Mouse (Mus musculus) hindbrain, embryonic 16.5 days (tissue): ENCODE results near the gene Pde6d. TPM values are rescaled to one million over a fixed set of nuclear protein-coding genes. Genes with fewer than 3 reads are reported as not detected.
A peak's percentile ranks its signal among the peaks of the same experiment; 100 is the strongest.

ENCODE experiments used
- ATAC-seq: fragments of 200-750 bp; cut with Nextera tagmentation; 2 replicates; pipeline ENCODE4 v1.8.0; 2017; ENCODE audit warnings: moderate TSS enrichment, moderate library complexity
- H3K27ac ChIP-seq: fragments of 300-500 bp; sonication (generic); 2 replicates; pipeline ENCODE4 v1.5.1; 2014; ENCODE audit warnings: low read depth, mild to moderate bottlenecking, control low read depth, low read length, moderate library complexity
- H3K27me3 ChIP-seq: fragments of 300-500 bp; sonication (generic); replicated peaks from 2 replicates; pipeline ENCODE4 v1.6.1; 2014; ENCODE audit warnings: low read length; ENCODE audit not compliant: control insufficient read depth, insufficient read depth
- H3K36me3 ChIP-seq: fragments of 300-500 bp; sonication (generic); 2 replicates; pipeline ENCODE4 v1.6.1; 2014; ENCODE audit warnings: mild to moderate bottlenecking, low read length, moderate library complexity, mixed read lengths; ENCODE audit not compliant: control insufficient read depth, insufficient read depth
- H3K4me1 ChIP-seq: fragments of 300-500 bp; sonication (generic); 2 replicates; pipeline ENCODE4 v1.6.1; 2014; ENCODE audit warnings: low read depth, low read length; ENCODE audit not compliant: control insufficient read depth, insufficient read depth
- H3K4me2 ChIP-seq: fragments of 300-500 bp; sonication (generic); 2 replicates; pipeline ENCODE4 v1.6.1; 2014; ENCODE audit warnings: mild to moderate bottlenecking, low read length, control low read depth, moderate library complexity
- H3K4me3 ChIP-seq: fragments of 300-500 bp; sonication (generic); 2 replicates; pipeline ENCODE4 v1.5.1; 2014; ENCODE audit warnings: mild to moderate bottlenecking, low read length, control low read depth, moderate library complexity
- H3K9ac ChIP-seq: fragments of 300-500 bp; sonication (generic); 2 replicates; pipeline ENCODE4 v1.6.1; 2014; ENCODE audit warnings: low read depth, mild to moderate bottlenecking, control low read depth, low read length, moderate library complexity
- H3K9me3 ChIP-seq: fragments of 300-500 bp; sonication (generic); 2 replicates; pipeline ENCODE4 v1.6.1; 2014; ENCODE audit warnings: mild to moderate bottlenecking, low read length, moderate library complexity; ENCODE audit not compliant: control insufficient read depth
- WGBS: fragments of 180-500 bp; shearing (Covaris S2); extraction: QIAGEN DNeasy Blood & Tissue Kit; methylation state at CpG from one replicate; pipeline ENCODE4 v1.1.7; 2014; 5-methylcytosine and 5-hydroxymethylcytosine counted together
- polyA plus RNA-seq: library from polyadenylated mRNA; unstranded; fragments of >200 nt; fragmentation: Nextera tagmentation; extraction: Ambion mirVana; gene quantifications from 2 replicates; pipeline ENCODE4 v1.2.1, GENCODE M21; 2015

Gene Pde6d
- polyA plus RNA-seq, 1 experiment from 2014 or later = 113 TPM

GRCm38 (mm10) chr1:86512154-86512720 is 70.2 kb downstream of the Pde6d start:
- peaks cover 2% of the 10 kb centered on the region for H3K4me1 ChIP-seq
- H3K9me3 ChIP-seq = no peaks in the 10 kb centered on the region
- H3K9ac ChIP-seq = no peak overlapping the region
- ATAC-seq = no peak
- WGBS = 83% methylated on average over 4 of the region's 4 CpGs
- no peaks in the 10 kb centered on the region for H3K36me3 ChIP-seq
- no peak overlapping the region for H3K4me3 ChIP-seq
- H3K27me3 ChIP-seq = no peaks in the 10 kb centered on the region
- no peak overlapping the region for H3K27ac ChIP-seq
- no peak overlapping the region for H3K4me2 ChIP-seq

- Histone ChIP-seq H3K4me2 (no peak overlapping the region), H3K27ac (peak overlapping the region; percentile 11; the same call in 1 of the 2 replicates), H3K36me3 (no peaks in the 10 kb centered on the region), H3K4me3 (no peak overlapping the region), H3K4me1 (peaks cover 10% of the 10 kb centered on the region), H3K9me3 (no peaks in the 10 kb centered on the region), H3K9ac (peak overlapping the region; percentile 35; the same call in 1 of the 2 replicates), H3K27me3 (no peaks in the 10 kb centered on the region)
- peak; percentile 69; the same call in 1 of the 2 replicates for ATAC-seq
- 38% methylated on average over 9 of the region's 9 CpGs for WGBS
Measured at GRCm38 (mm10) chr1:86510676-86511441, 71.6 kb downstream of the Pde6d start.

- Histone ChIP-seq H3K27me3 (no peaks in the 10 kb centered on the region), H3K36me3 (no peaks in the 10 kb centered on the region), H3K4me1 (peaks cover 14% of the 10 kb centered on the region), H3K9me3 (no peaks in the 10 kb centered on the region), H3K4me2 (no peak overlapping the region), H3K9ac (no peak overlapping the region), H3K27ac (no peak overlapping the region; the same call in 1 of the 2 replicates), H3K4me3 (no peak overlapping the region)
- 90% methylated on average over 1 of the region's 1 CpGs for WGBS
- no peak for ATAC-seq
Measured at GRCm38 (mm10) chr1:86510266-86510665, 72.2 kb downstream of the Pde6d start.

DNA sequence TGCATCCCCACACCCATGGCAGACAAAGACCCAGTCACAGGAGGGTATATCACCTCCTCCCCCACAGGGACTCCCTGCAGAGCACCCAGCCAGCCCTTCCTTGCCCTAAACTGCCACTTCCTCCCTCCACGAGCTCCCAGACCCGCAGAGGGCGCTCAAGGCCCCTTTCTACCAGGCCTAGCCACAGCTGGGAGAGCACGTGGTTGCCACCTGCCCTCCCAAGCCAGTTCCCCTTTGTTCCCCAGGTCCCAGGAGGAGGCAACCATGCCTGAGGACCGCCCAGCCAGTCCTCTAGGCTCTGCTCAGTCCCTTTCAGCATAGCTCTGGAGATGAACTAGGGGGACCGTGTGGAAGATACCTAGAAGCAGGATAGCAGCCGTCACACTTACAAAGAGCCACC is 73.0 kb downstream of the Pde6d start:
- no peak overlapping the region for H3K9ac ChIP-seq
- no peak for ATAC-seq
- H3K9me3 ChIP-seq = no peaks in the 10 kb centered on the region
- no peaks in the 10 kb centered on the region for H3K27me3 ChIP-seq
- H3K4me1 ChIP-seq = peaks cover 20% of the 10 kb centered on the region
- no peak overlapping the region for H3K4me3 ChIP-seq
- WGBS = 4% methylated on average over 7 of the region's 7 CpGs
- H3K27ac ChIP-seq = no peak overlapping the region
- no peak overlapping the region for H3K4me2 ChIP-seq
- no peaks in the 10 kb centered on the region for H3K36me3 ChIP-seq

- Histone ChIP-seq H3K4me2 (no peak overlapping the region), H3K4me3 (no peak overlapping the region), H3K9me3 (no peaks in the 10 kb centered on the region), H3K36me3 (no peaks in the 10 kb centered on the region), H3K27ac (no peak overlapping the region), H3K27me3 (no peaks in the 10 kb centered on the region), H3K9ac (peak overlapping the region; percentile 8; the same call in 1 of the 2 replicates), H3K4me1 (peaks cover 29% of the 10 kb centered on the region)
- ATAC-seq = no peak
- WGBS = 91% methylated on average over 5 of the region's 5 CpGs
Measured at GRCm38 (mm10) chr1:86507866-86508265, 74.6 kb downstream of the Pde6d start.

- 54% methylated on average over 5 of the region's 5 CpGs for WGBS
- peaks cover 38% of the 10 kb centered on the region for H3K4me1 ChIP-seq
- peak overlapping the region; percentile 50 for H3K27ac ChIP-seq
Measured at GRCm38 (mm10) chr1:86506420-86506819, 76.0 kb downstream of the Pde6d start.

DNA sequence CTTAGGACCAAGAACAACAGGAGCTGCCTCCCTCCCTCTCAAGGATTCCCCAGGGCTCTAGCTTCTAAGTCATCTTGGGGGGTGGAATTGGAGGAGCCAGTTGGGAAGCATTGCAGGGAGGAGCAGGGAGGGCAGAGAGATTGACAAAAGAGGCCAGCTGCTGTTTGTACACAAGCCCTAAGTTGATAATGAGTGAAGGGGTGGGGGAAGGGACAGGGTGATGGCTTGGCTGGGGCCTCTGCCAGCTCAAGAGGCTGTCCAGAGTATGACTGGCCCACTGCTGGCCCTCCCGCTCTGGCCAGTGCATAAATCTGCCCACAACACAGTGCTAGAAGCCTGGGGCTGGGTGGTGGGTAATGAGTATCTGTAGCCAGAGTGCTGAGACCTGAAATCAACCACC is 77.0 kb downstream of the Pde6d start:
- no peak for ATAC-seq
- H3K4me2 ChIP-seq = peak overlapping the region; percentile 62
- H3K4me3 ChIP-seq = no peak overlapping the region
- peaks cover 44% of the 10 kb centered on the region for H3K4me1 ChIP-seq
- H3K9ac ChIP-seq = peak overlapping the region; percentile 69
- H3K27me3 ChIP-seq = no peaks in the 10 kb centered on the region
- 0% methylated on average over 1 of the region's 1 CpGs for WGBS
- peak overlapping the region; percentile 89 for H3K27ac ChIP-seq
- no peaks in the 10 kb centered on the region for H3K36me3 ChIP-seq
- no peaks in the 10 kb centered on the region for H3K9me3 ChIP-seq

More at GRCm38 (mm10) chr1:86506420-86506819, 76.0 kb downstream of the Pde6d start:
- Histone ChIP-seq H3K4me2 (no peak overlapping the region), H3K36me3 (no peaks in the 10 kb centered on the region), H3K9me3 (no peaks in the 10 kb centered on the region), H3K27me3 (no peaks in the 10 kb centered on the region), H3K9ac (peak overlapping the region; percentile 33; the same call in 1 of the 2 replicates), H3K4me3 (no peak overlapping the region)
- ATAC-seq = no peak

- ATAC-seq = no peak
- peak overlapping the region; percentile 69 for H3K9ac ChIP-seq
- no peaks in the 10 kb centered on the region for H3K27me3 ChIP-seq
- peak overlapping the region; percentile 89 for H3K27ac ChIP-seq
- H3K4me3 ChIP-seq = peak overlapping the region; percentile 44
- 13% methylated on average over 19 of the region's 19 CpGs for WGBS
- H3K36me3 ChIP-seq = no peaks in the 10 kb centered on the region
- peak overlapping the region; percentile 62 for H3K4me2 ChIP-seq
- H3K9me3 ChIP-seq = no peaks in the 10 kb centered on the region
- peaks cover 44% of the 10 kb centered on the region for H3K4me1 ChIP-seq
Measured at GRCm38 (mm10) chr1:86504697-86505421, 77.6 kb downstream of the Pde6d start.
